Mouse (Mus musculus): ENCODE data around the gene Znfx1. TPM values are rescaled to one million over a fixed set of nuclear protein-coding genes. Genes with fewer than 3 reads are reported as not detected.

Gene Znfx1
- polyA plus RNA-seq, 1 experiment from 2014 or later = 4.9 TPM

DNA sequence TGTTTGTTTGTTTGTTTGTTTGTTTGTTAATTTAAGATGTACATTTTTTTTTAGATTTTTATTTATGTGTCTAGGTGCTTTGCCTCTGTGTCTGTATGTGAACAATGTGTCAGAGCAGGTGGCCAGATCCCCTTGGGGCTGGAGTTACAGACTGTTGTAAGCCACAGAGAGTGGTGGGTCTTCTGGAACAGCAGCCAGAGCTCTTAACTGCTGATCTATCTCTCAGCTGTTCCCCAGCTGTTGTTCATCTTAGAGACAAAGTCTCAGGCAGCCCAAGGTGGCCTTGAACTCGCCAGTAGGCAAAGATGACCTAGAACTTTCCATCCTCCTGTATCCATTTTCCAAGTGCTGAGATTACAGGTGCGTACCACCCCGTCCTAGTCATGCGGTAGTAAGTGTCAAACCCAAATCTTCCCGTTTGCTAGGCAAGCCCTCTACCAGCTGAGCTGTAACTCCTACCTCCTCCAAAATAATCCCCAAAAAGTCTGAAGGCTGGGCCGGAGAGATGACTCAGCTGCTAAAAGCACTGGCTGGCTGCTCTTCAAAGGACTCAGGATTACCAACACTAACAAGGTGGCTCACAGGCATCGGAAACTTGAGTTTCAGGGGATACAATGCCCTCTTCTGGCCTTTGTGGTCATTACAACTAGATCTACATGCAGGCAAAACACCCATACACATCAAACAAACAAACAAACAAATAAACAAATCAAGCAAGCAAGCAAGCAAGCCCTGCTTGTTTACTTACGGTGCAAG is 58.5 kb downstream of the Znfx1 start:
- WGBS = 53% methylated on average over 8 of the region's 8 CpGs
- Histone ChIP-seq H3K36me3 (ENCODE audit: control insufficient read depth, insufficient read depth, low read length) (no peaks in the 10 kb centered on the region), H3K9me3 (ENCODE audit: control insufficient read depth, low read length) (no peaks in the 10 kb centered on the region), H3K4me1 (replicated peaks; ENCODE audit: control insufficient read depth, insufficient read depth, low read length) (no peaks in the 10 kb centered on the region), H3K9ac (ENCODE audit: low read depth, low read length) (no peak overlapping the region), H3K4me2 (replicated peaks; ENCODE audit: low read depth, low read length) (no peak overlapping the region), H3K27me3 (ENCODE audit: control insufficient read depth, insufficient read depth, low read length) (no peaks in the 10 kb centered on the region), H3K4me3 (ENCODE audit: low read depth, low read length) (no peak overlapping the region), H3K27ac (ENCODE audit: low read depth, low read length) (no peak overlapping the region)
- DNase-seq (ENCODE audit: low spot score) (peak; percentile 75), ATAC-seq (ENCODE audit: low FRiP score) (no peak)

DNA sequence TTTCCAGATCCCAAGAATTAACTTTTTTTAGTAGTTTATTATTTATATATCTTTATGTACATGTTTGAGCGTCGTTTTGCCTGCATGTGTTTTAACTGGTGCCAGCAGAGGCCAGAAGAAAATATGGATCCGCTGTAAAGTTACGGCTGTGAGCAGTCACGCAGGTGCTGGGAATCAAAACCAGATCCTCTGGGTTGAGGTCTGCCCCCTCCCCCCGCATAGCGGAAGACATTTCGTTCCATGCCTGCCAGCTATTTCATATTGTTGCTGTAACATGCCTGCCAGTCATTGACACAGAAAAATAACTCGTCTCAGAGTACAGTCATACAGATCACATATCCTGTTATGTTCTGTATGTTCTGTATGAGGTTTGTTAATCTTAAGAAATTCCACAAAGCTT is 61.3 kb downstream of the Znfx1 start:
- no peaks in the 10 kb centered on the region for H3K4me1 ChIP-seq (replicated peaks; ENCODE audit: control insufficient read depth, insufficient read depth, low read length)
- ATAC-seq (ENCODE audit: low FRiP score) = no peak
- H3K4me3 ChIP-seq (ENCODE audit: low read depth, low read length) = no peak overlapping the region
- DNase-seq (ENCODE audit: low spot score) = no peak
- H3K27me3 ChIP-seq (ENCODE audit: control insufficient read depth, insufficient read depth, low read length) = no peaks in the 10 kb centered on the region
- H3K27ac ChIP-seq (ENCODE audit: low read depth, low read length) = no peak overlapping the region
- no peaks in the 10 kb centered on the region for H3K9me3 ChIP-seq (ENCODE audit: control insufficient read depth, low read length)
- H3K36me3 ChIP-seq (ENCODE audit: control insufficient read depth, insufficient read depth, low read length) = no peaks in the 10 kb centered on the region
- WGBS = 80% methylated on average over 9 of the region's 9 CpGs
- no peak overlapping the region for H3K4me2 ChIP-seq (replicated peaks; ENCODE audit: low read depth, low read length)
- no peak overlapping the region for H3K9ac ChIP-seq (ENCODE audit: low read depth, low read length)

GRCm38 (mm10) chr2:166996533-166996894 is 66.3 kb downstream of the Znfx1 start:
- DNase-seq (ENCODE audit: low spot score) (no peak), ATAC-seq (ENCODE audit: low FRiP score) (peak; percentile 51; the same call in 1 of the 2 replicates)
- H3K27me3 ChIP-seq (ENCODE audit: control insufficient read depth, insufficient read depth, low read length) = no peaks in the 10 kb centered on the region
- 45% methylated on average over 8 of the region's 8 CpGs for WGBS
- H3K9ac ChIP-seq (ENCODE audit: low read depth, low read length) = peak overlapping the region; percentile 64
- peak overlapping the region; percentile 99 for H3K4me3 ChIP-seq (ENCODE audit: low read depth, low read length)
- no peaks in the 10 kb centered on the region for H3K36me3 ChIP-seq (ENCODE audit: control insufficient read depth, insufficient read depth, low read length)
- H3K4me1 ChIP-seq (replicated peaks; ENCODE audit: control insufficient read depth, insufficient read depth, low read length) = no peaks in the 10 kb centered on the region
- H3K9me3 ChIP-seq (ENCODE audit: control insufficient read depth, low read length) = no peaks in the 10 kb centered on the region
- peak overlapping the region; percentile 46 for H3K4me2 ChIP-seq (replicated peaks; ENCODE audit: low read depth, low read length)
- peak overlapping the region; percentile 39; the same call in 1 of the 2 replicates for H3K27ac ChIP-seq (ENCODE audit: low read depth, low read length)

DNA sequence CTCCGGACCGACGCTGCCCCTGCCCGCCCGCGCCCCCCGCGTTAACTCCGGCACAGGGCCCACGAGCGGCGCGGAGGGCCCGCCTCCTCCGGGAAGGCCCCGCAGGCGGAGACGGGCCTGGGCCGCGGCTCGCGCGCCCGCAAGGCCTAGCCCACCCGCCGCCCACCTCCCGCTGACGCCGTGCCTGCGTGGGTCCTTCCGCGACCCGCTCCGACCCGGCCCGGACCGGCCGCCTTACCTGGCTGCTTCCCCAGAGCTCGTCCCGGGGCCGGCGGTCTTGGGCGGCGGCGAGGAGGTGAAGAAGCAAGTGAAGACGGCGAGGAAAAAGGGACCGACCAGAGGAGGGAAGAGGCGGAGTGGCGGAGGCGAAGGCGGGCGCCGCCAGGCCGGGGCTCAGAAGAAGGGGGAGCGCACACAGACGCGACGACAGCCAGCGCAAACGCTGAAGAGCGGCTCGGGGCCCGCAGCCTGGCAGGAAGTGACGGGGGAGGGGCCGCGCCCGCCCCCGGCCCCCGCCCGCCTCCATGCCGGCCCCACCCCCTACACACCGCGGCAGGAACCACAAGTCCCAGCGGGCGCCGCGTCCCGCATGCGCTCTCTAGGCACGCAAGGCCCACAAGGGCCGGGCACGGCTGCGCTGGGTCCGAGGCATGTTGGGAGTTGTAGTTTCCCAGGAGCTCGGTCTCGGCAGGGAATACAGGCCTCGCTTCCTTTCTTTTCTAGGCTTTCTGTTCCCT is 66.9 kb downstream of the Znfx1 start, which contains the start of gene Stau1:
TSS of gene Stau1 (minus strand) at position 504 of the 737 bp plus-strand sequence.
- no peaks in the 10 kb centered on the region for H3K4me1 ChIP-seq (replicated peaks; ENCODE audit: control insufficient read depth, insufficient read depth, low read length)
- WGBS = under 1% methylated on average over 43 of the region's 88 CpGs
- no peaks in the 10 kb centered on the region for H3K27me3 ChIP-seq (ENCODE audit: control insufficient read depth, insufficient read depth, low read length)
- H3K9me3 ChIP-seq (ENCODE audit: control insufficient read depth, low read length) = no peaks in the 10 kb centered on the region
- peak within 1 kb of the TSS; percentile 97 for H3K9ac ChIP-seq (ENCODE audit: low read depth, low read length)
- peak within 1 kb of the TSS; percentile 65 for H3K4me2 ChIP-seq (replicated peaks; ENCODE audit: low read depth, low read length)
- H3K36me3 ChIP-seq (ENCODE audit: control insufficient read depth, insufficient read depth, low read length) = no peaks in the 10 kb centered on the region
- DNase-seq (ENCODE audit: low spot score) = peak; percentile 98
- peak; percentile 100 for ATAC-seq (ENCODE audit: low FRiP score)
- H3K27ac ChIP-seq (ENCODE audit: low read depth, low read length) = peak within 1 kb of the TSS; percentile 95
- H3K4me3 ChIP-seq (ENCODE audit: low read depth, low read length) = peak within 1 kb of the TSS; percentile 99

DNA sequence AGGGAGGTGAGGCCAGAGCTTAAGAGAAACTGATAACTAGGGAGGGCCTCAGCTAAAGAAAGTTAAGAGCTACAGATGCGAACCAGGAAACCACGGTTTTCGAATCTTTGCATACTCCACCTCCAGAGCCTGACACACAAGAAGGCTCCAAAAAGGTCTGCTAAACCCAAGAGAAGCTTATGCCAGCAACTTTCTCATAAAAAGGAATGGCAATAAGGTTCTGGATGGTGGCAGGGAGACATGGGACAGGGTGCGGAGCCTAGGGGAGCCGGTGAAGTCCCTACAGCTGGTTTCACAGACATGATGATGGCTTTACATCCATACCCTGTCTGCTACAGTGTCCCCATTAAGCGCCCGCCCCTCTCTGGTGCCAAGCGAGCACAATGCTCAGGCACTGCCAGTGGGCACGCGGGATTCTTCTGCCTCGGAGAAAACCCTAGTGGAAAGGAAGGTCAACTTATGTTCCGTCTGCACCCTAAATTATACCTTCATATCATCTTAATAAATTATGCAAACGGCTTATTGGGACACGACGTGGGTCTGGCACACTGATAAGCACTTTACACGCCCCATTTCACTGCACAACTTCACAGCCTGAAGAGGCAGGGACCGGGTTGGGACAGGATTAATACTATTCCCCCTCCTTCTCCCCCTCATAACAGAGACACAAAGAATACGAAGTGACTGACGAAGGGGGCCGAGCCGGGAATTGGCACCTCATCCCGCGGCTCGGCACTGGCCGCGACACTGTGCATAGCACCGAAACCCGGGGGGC is 67.6 kb downstream of the Znfx1 start:
- Histone ChIP-seq H3K9ac (ENCODE audit: low read depth, low read length) (peak overlapping the region; percentile 97), H3K27ac (ENCODE audit: low read depth, low read length) (peak overlapping the region; percentile 95), H3K27me3 (ENCODE audit: control insufficient read depth, insufficient read depth, low read length) (no peaks in the 10 kb centered on the region), H3K4me2 (replicated peaks; ENCODE audit: low read depth, low read length) (peak overlapping the region; percentile 65), H3K4me1 (replicated peaks; ENCODE audit: control insufficient read depth, insufficient read depth, low read length) (no peaks in the 10 kb centered on the region), H3K9me3 (ENCODE audit: control insufficient read depth, low read length) (no peaks in the 10 kb centered on the region), H3K4me3 (ENCODE audit: low read depth, low read length) (peak overlapping the region; percentile 99), H3K36me3 (ENCODE audit: control insufficient read depth, insufficient read depth, low read length) (no peaks in the 10 kb centered on the region)
- WGBS = 6% methylated on average over 27 of the region's 28 CpGs
- no peak for DNase-seq (ENCODE audit: low spot score)
- no peak; the same call in 1 of the 2 replicates for ATAC-seq (ENCODE audit: low FRiP score)

GRCm38 (mm10) chr2:166991945-166992344 is 70.9 kb downstream of the Znfx1 start:
- Histone ChIP-seq H3K27ac (ENCODE audit: low read depth, low read length) (no peak overlapping the region), H3K9me3 (ENCODE audit: control insufficient read depth, low read length) (no peaks in the 10 kb centered on the region), H3K4me2 (replicated peaks; ENCODE audit: low read depth, low read length) (no peak overlapping the region), H3K27me3 (ENCODE audit: control insufficient read depth, insufficient read depth, low read length) (no peaks in the 10 kb centered on the region), H3K36me3 (ENCODE audit: control insufficient read depth, insufficient read depth, low read length) (no peaks in the 10 kb centered on the region), H3K9ac (ENCODE audit: low read depth, low read length) (no peak overlapping the region), H3K4me3 (ENCODE audit: low read depth, low read length) (no peak overlapping the region), H3K4me1 (replicated peaks; ENCODE audit: control insufficient read depth, insufficient read depth, low read length) (no peaks in the 10 kb centered on the region)
- DNase-seq (ENCODE audit: low spot score) (no peak), ATAC-seq (ENCODE audit: low FRiP score) (no peak)

DNA sequence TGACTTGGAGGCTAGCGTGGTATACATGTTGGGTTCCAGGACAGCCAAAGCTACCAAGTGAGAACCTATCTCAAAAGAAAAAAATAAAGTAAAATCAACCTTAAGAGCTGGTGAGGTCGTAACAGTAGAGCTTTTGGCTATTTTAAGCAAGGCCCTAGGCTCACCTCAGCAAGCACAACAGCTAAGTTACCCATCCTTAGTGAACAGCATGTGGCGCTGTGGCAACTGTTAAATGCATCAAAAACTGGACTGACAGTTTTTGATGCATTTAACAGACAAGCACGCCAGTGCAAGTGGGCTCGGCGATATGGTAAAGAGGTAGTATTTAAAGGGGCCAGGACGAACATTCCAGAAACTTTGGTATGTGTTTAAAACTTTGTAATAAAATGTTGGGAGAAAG is 72.0 kb downstream of the Znfx1 start:
- no peak overlapping the region for H3K9ac ChIP-seq (ENCODE audit: low read depth, low read length)
- ATAC-seq (ENCODE audit: low FRiP score) = no peak
- H3K27ac ChIP-seq (ENCODE audit: low read depth, low read length) = no peak overlapping the region
- no peaks in the 10 kb centered on the region for H3K36me3 ChIP-seq (ENCODE audit: control insufficient read depth, insufficient read depth, low read length)
- no peak overlapping the region for H3K4me2 ChIP-seq (replicated peaks; ENCODE audit: low read depth, low read length)
- H3K4me1 ChIP-seq (replicated peaks; ENCODE audit: control insufficient read depth, insufficient read depth, low read length) = no peaks in the 10 kb centered on the region
- no peaks in the 10 kb centered on the region for H3K27me3 ChIP-seq (ENCODE audit: control insufficient read depth, insufficient read depth, low read length)
- no peak overlapping the region for H3K4me3 ChIP-seq (ENCODE audit: low read depth, low read length)
- H3K9me3 ChIP-seq (ENCODE audit: control insufficient read depth, low read length) = no peaks in the 10 kb centered on the region
- DNase-seq (ENCODE audit: low spot score) = no peak
- 86% methylated on average over 7 of the region's 7 CpGs for WGBS
